Mouse (Mus musculus): ENCODE measurements around the gene Gm11757.
"Not testable (repeated sequence)": the region's sequence is repeated elsewhere in the genome, so short reads cannot be mapped to it uniquely, and the experiment has no call there.

The Gm11757 gene

GRCm38 (mm10) chr4:73891012-73891411, at the start of gene Gm11757:
Gene Gm11757 (minus strand): TSS chr4:73891112.
- not testable (repeated sequence) for DNase-seq

GRCm38 (mm10) chr4:73920660-73921059, 29.7 kb upstream of the Gm11757 start, which contains the start of gene Gm11756:
Gene Gm11756 (minus strand): TSS chr4:73920760.
- not testable (repeated sequence) for DNase-seq

GRCm38 (mm10) chr4:73905853-73906252, 14.9 kb upstream of the Gm11757 start, which contains the start of gene Gm13871:
Gene Gm13871 (minus strand): TSS chr4:73905953.
- DNase-seq, result not testable (repeated sequence)

GRCm38 (mm10) chr4:73876166-73876565, 14.7 kb downstream of the Gm11757 start, which contains the start of gene Gm11758:
Gene Gm11758 (minus strand): TSS chr4:73876266.
- DNase-seq, result not testable (repeated sequence)

Data from thymus, postnatal 25 days (tissue).